Mouse (Mus musculus) myocyte (in vitro differentiated cells): Measurements from ENCODE around the gene Ptk7.

Experiments used
- E2F4 ChIP-seq: IDR thresholded peaks from one replicate; pipeline ENCODE4 v1.6.1; 2011; ENCODE audit warnings: mild to moderate bottlenecking, control low read depth, moderate library complexity; ENCODE audit not compliant: insufficient read depth
- MYOD1 ChIP-seq, 3 experiments: IDR thresholded peaks; one replicate each; pipeline ENCODE4 v1.6.1; 2011; ENCODE audit warnings: control low read depth in 2 of 3, low read depth in 2 of 3, mild to moderate bottlenecking in 2 of 3, moderate library complexity in 1 of 3; ENCODE audit not compliant: insufficient read length in 2 of 3, control insufficient read depth in 1 of 3
- MYOG ChIP-seq, 3 experiments: IDR thresholded peaks; one replicate each; pipeline ENCODE4 v1.6.1; 2011; ENCODE audit warnings: control low read depth in 2 of 3, low read depth in 2 of 3, mild to moderate bottlenecking in 2 of 3; ENCODE audit not compliant: insufficient read length in 2 of 3, control insufficient read depth in 1 of 3, insufficient read depth in 1 of 3
- POLR2A ChIP-seq: IDR thresholded peaks from one replicate; pipeline ENCODE4 v1.6.1; 2011; ENCODE audit warnings: low read depth, mild to moderate bottlenecking, control low read depth, moderate library complexity; ENCODE audit not compliant: insufficient read length
- POLR2AphosphoS2 ChIP-seq: IDR thresholded peaks from one replicate; pipeline ENCODE4 v1.6.1; 2011; ENCODE audit warnings: low read depth, control low read depth; ENCODE audit not compliant: insufficient read length
- REST ChIP-seq: IDR thresholded peaks from one replicate; pipeline ENCODE4 v1.6.1; 2011; ENCODE audit warnings: mild to moderate bottlenecking, control low read depth, moderate library complexity; ENCODE audit not compliant: insufficient read depth, insufficient read length
- TCF12 ChIP-seq: IDR thresholded peaks from one replicate; pipeline ENCODE4 v1.6.1; 2011; ENCODE audit warnings: mild to moderate bottlenecking, control low read depth; ENCODE audit not compliant: poor library complexity, insufficient read depth, severe bottlenecking

GRCm38 (mm10) chr17:46603229-46603628, 26.1 kb downstream of the Ptk7 start:
- TF ChIP-seq POLR2A (no peak), MYOD1 (IDR thresholded peaks at IDR 0.05; ENCODE audit: control insufficient read depth in 1 of 3, insufficient read length in 2 of 3, low read depth in 2 of 3) (no peak), TCF12 (no peak), MYOG (IDR thresholded peaks at IDR 0.05; ENCODE audit: control insufficient read depth in 1 of 3, insufficient read depth in 1 of 3, insufficient read length in 2 of 3, low read depth in 2 of 3) (no peak), POLR2AphosphoS2 (no peak), E2F4 (no peak), REST (no peak)
